Mouse (Mus musculus) heart, adult 2 months (tissue): ENCODE results near the gene Sgk1. TPM values are rescaled to one million over a fixed set of nuclear protein-coding genes. Genes with fewer than 3 reads are reported as not detected.

ENCODE experiments used
- DNase-seq, 2 experiments: peaks; one replicate each; pipeline ENCODE4 v3.0.0; 2021
- H3K27ac ChIP-seq: fragments of 200-600 bp; 2 replicates; pipeline ENCODE4 v1.8.1; 2022
- H3K27me3 ChIP-seq: fragments of 200-500 bp; 2 replicates; pipeline ENCODE4 v1.6.1; 2012; ENCODE audit warnings: mild to moderate bottlenecking, low read length, inconsistent platforms, mixed read lengths; ENCODE audit not compliant: control insufficient read depth, insufficient read depth
- H3K36me3 ChIP-seq: fragments of 200-500 bp; 2 replicates; pipeline ENCODE4 v1.6.1; 2012; ENCODE audit warnings: low read length, inconsistent platforms; ENCODE audit not compliant: control insufficient read depth, insufficient read depth
- H3K4me1 ChIP-seq: fragments of 200-500 bp; 2 replicates; pipeline ENCODE4 v1.6.1; 2011; ENCODE audit warnings: low read length; ENCODE audit not compliant: control insufficient read depth, insufficient read depth
- H3K4me3 ChIP-seq: fragments of 200-600 bp; 2 replicates; pipeline ENCODE4 v1.8.1; 2022
- H3K79me2 ChIP-seq: fragments of 200-500 bp; replicated peaks from 2 replicates; pipeline ENCODE4 v1.6.1; 2012; ENCODE audit warnings: mild to moderate bottlenecking, inconsistent platforms, low read length, moderate library complexity, mixed read lengths; ENCODE audit not compliant: control insufficient read depth, insufficient read depth
- H3K9ac ChIP-seq: fragments of 200-500 bp; 2 replicates; pipeline ENCODE4 v1.6.1; 2012; ENCODE audit warnings: low read depth, mild to moderate bottlenecking, control low read depth, inconsistent platforms, low read length, mixed read lengths
- CTCF ChIP-seq: fragments of 200-600 bp; IDR thresholded peaks from 2 replicates; pipeline ENCODE4 v1.8.1; 2022; ENCODE audit warnings: antibody characterized with exemption, mild to moderate bottlenecking, moderate library complexity
- EP300 ChIP-seq: fragments of 200-500 bp; IDR thresholded peaks from 2 replicates; pipeline ENCODE4 v1.6.1; 2011; ENCODE audit warnings: low read depth, low read length, control low read depth; ENCODE audit not compliant: insufficient read depth
- POLR2A ChIP-seq: fragments of 200-500 bp; IDR thresholded peaks from 2 replicates; pipeline ENCODE4 v1.6.1; 2011; ENCODE audit warnings: mild to moderate bottlenecking, low read depth, low read length, control low read depth; ENCODE audit not compliant: insufficient read depth
- WGBS: fragments of 180-500 bp; shearing (Covaris S2); methylation state at CpG from one replicate; pipeline ENCODE4 v1.1.7; 2018; 5-methylcytosine and 5-hydroxymethylcytosine counted together
- intact Hi-C: fragments of 180-260 bp; cut with DNase I; formaldehyde crosslinking; loops from one replicate; pipeline ENCODE4 v1.15.1; 2025
- polyA plus RNA-seq: library from polyadenylated mRNA; depleted of rRNA; stranded (reverse); fragments of >200 nt; gene quantifications from 2 replicates; pipeline ENCODE4 v1.2.3, GENCODE M21; 2012
- total RNA-seq, 2 experiments: library from RNA; stranded (reverse); gene quantifications; 2 replicates each; pipeline ENCODE4 v1.2.3; 2021

The Sgk1 gene
- total and polyA plus RNA-seq, 3 experiments = 31.9 to 89.1 (median 64.7) TPM

DNA sequence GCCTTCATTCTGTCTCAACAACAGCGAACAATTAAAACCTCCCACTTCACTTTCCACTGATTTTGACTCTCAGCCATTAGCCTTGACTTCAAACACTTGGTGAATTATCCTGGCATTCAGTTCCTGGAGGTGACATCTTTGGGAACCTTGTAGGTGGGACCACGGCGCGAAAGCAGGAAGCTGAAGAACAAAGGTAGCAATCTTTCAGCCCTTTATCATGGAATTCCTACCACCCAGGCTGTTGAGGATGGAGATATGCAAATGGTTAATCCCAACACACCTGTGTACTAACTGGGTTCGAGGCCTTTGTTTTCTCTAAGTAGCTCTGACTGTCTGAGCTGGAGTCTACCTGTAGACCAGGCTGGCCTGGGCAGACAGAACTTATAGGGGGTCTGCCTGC is 106.5 kb downstream of the Sgk1 start:
- Histone ChIP-seq H3K27me3 (no peaks in the 10 kb centered on the region), H3K79me2 (no peaks in the 10 kb centered on the region), H3K9ac (no peak overlapping the region), H3K4me1 (peaks cover 3% of the 10 kb centered on the region; the same call in 1 of the 2 replicates), H3K36me3 (no peaks in the 10 kb centered on the region), H3K27ac (no peak overlapping the region), H3K4me3 (no peak overlapping the region)
- WGBS = 85% methylated on average over 5 of the region's 5 CpGs
- TF ChIP-seq EP300 = no peak
- intact Hi-C loops = no loop called here
- DNase-seq = no peak

DNA sequence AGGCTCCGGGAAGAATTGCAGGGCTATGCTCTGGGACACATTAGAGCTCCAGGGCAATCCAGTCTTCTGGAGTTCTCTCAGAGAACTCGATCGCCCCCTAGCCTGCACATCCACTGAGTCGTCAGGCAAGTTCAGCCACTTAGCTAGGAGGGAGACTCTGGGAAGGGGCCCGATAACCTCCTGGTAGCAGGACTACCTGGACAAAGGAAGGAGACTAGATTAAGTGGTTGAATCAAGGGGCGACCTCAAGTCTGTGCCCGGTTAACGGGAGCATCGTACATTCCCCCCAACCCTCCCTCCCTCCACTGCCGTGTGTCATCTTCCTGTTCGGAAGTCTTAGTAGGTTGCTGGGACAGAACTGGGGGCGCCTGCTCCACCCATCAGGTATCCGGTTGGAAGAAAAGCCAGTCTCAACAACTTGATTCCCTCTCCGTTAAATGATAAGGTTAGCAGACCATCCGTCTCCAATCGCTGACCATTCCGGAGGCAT is 109.4 kb downstream of the Sgk1 start:
- Histone ChIP-seq H3K27me3 (no peaks in the 10 kb centered on the region), H3K4me3 (peak overlapping the region; percentile 91), H3K79me2 (no peaks in the 10 kb centered on the region), H3K36me3 (peaks cover 8% of the 10 kb centered on the region), H3K4me1 (peaks cover 3% of the 10 kb centered on the region; the same call in 1 of the 2 replicates), H3K9ac (peak overlapping the region; percentile 61), H3K27ac (peak overlapping the region; percentile 100)
- TF ChIP-seq POLR2A (peak; percentile 54), EP300 (peak; percentile 89; the same call in 1 of the 2 replicates), CTCF (peak; percentile 94)
- peak; percentile 89 for DNase-seq
- intact Hi-C loops = loop anchor here (1.0 to 5.0 kb wide), 5 partner anchors 39 to 444 kb away; no protein-coding TSS in a partner anchor
- WGBS = 6% methylated on average over 17 of the region's 17 CpGs

DNA sequence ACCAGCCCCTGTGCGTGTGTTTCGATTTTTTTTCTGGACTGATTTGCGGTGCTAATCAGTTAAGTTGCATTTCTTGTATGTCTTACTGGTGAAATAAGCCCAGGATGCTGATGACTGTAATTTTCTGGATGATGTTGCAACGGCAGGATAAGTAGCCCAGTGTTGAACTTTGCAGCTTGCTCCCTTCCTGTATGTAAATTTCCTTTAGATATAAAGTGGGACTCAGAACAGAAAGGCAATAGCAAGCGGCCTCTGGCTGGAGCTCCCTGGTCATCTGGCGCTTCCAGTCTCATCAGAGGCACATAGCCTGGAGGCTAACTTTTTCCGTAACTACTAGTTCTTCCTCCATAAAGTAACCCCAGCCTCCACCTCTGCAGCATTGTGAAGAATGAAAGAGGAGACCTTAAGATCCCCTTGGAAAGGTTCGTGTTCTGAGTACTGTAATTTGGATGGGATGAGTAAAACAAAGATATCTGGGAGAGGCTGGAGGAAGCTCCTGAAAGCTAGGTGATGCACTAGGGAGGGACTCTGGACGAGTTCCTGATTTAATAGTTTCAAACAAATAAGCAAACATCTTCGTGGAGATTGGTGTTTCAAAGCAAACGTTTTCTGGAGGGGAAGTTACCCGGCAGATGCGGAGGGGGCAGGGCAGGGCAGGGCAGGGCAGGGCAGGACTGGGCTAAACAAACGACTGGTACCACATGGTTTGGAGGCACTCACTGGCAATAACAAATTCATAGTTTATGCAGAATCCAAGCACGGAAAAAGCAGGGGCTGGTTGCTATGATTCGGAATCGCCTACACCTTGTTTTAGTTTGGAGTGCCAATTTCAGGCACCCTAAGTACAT is 110.2 kb downstream of the Sgk1 start:
- H3K9ac ChIP-seq = peak overlapping the region; percentile 61

DNA sequence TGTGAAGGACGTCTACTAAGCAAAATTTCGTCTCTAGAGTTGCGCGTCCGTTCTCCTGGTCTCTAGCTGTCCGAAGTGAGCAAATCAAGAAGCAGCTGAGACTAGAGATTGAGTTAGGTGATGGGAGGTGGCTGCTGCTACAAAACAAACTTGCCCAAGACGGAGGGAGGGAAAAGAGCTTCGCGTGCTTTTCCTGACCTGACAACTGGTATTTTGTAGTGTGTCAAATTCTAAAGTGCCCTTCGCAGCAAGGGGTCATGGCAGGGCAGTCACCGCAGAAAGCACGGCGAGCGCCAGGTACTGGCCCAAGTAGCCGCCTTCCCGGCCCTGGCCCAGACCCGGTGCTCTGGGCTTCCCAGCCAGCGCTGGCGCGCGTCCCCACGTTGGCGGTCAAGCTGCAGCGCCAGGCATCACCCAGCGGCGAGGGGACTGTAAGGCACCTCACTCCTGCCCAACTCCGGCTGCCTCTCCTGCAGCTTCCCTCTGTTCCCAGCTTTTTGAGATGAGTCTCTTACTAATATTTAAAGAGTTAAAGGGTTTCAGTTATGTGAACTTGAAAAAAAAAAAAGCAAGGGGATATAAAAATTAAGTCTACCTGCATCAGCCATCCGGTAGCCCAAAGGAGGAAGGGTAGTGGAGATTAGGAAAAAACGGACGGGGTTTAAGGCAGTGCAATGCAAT is 111.0 kb downstream of the Sgk1 start:
- 7% methylated on average over 30 of the region's 30 CpGs for WGBS

More for the DNA sequence above, 110.2 kb downstream of the Sgk1 start:
- Histone ChIP-seq H3K4me1 (peaks cover 3% of the 10 kb centered on the region; the same call in 1 of the 2 replicates), H3K4me3 (peak overlapping the region; percentile 91), H3K27me3 (no peaks in the 10 kb centered on the region), H3K79me2 (no peaks in the 10 kb centered on the region), H3K36me3 (peaks cover 13% of the 10 kb centered on the region), H3K27ac (peak overlapping the region; percentile 100)
- intact Hi-C loops = loop anchor here (1.0 to 5.0 kb wide), 9 partner anchors 40 to 445 kb away; no protein-coding TSS in a partner anchor
- WGBS = 18% methylated on average over 17 of the region's 17 CpGs
- TF ChIP-seq EP300 (peak; percentile 31; the same call in 1 of the 2 replicates), CTCF (no peak)
- peak; percentile 58 to 72 for DNase-seq

GRCm38 (mm10) chr10:21993515-21994373 is 111.8 kb downstream of the Sgk1 start:
- H3K79me2 ChIP-seq = no peaks in the 10 kb centered on the region
- intact Hi-C loops = loop anchor here (1.0 to 5.0 kb wide), 6 partner anchors 91 to 446 kb away; no protein-coding TSS in a partner anchor
- peaks cover 19% of the 10 kb centered on the region for H3K36me3 ChIP-seq
- H3K27ac ChIP-seq = peak overlapping the region; percentile 100
- DNase-seq = peak; percentile 85 to 88
- H3K27me3 ChIP-seq = no peaks in the 10 kb centered on the region
- WGBS = 2% methylated on average over 60 of the region's 60 CpGs
- H3K9ac ChIP-seq = peak overlapping the region; percentile 96
- TF ChIP-seq CTCF (no peak), POLR2A (peak; percentile 72)
- H3K4me1 ChIP-seq = peaks cover 3% of the 10 kb centered on the region; the same call in 1 of the 2 replicates
- peak overlapping the region; percentile 91 for H3K4me3 ChIP-seq

More for the DNA sequence above, 111.0 kb downstream of the Sgk1 start:
- TF ChIP-seq CTCF (peak; percentile 84), POLR2A (no peak), EP300 (0 out of 2 replicates have a peak, but pooled peaks have one; percentile 6)
- peak; percentile 85 to 88 for DNase-seq
- H3K79me2 ChIP-seq = no peaks in the 10 kb centered on the region
- no peaks in the 10 kb centered on the region for H3K27me3 ChIP-seq
- peak overlapping the region; percentile 91 for H3K4me3 ChIP-seq
- peak overlapping the region; percentile 100 for H3K27ac ChIP-seq
- peak overlapping the region; percentile 61 for H3K9ac ChIP-seq
- intact Hi-C loops = loop anchor here (1.0 to 5.0 kb wide), 8 partner anchors 71 to 446 kb away; no protein-coding TSS in a partner anchor
- peaks cover 17% of the 10 kb centered on the region for H3K36me3 ChIP-seq
- H3K4me1 ChIP-seq = peaks cover 3% of the 10 kb centered on the region; the same call in 1 of the 2 replicates
